Mouse (Mus musculus) cerebellum, adult (tissue): ENCODE results near the gene Cntnap5a.
A peak's percentile ranks its signal among the peaks of the same experiment; 100 is the strongest.

Experiments used
- ATAC-seq: cut with Nextera tagmentation; 2 replicates; pipeline ENCODE4 v1.9.2; 2017; ENCODE audit warnings: mild to moderate bottlenecking, moderate library complexity, mixed read lengths; ENCODE audit not compliant: insufficient number of reproducible peaks, low FRiP score, low TSS enrichment

The Cntnap5a gene

GRCm38 (mm10) chr1:115684518-115685368 lies at the start of gene Cntnap5a:
Gene Cntnap5a, plus strand, starts transcription at chr1:115684756.
- peak; percentile 65 for ATAC-seq

- ATAC-seq: no peak
These were observed 37.6 kb upstream of the Cntnap5a start for GRCm38 (mm10) chr1:115646921-115647320.

GRCm38 (mm10) chr1:115658343-115659064 lies 26.1 kb upstream of the Cntnap5a start:
- no peak for ATAC-seq

GRCm38 (mm10) chr1:115686494-115686893 lies 1.9 kb downstream of the Cntnap5a start:
- ATAC-seq: no peak

GRCm38 (mm10) chr1:115699798-115700197 lies 15.2 kb downstream of the Cntnap5a start:
- no peak for ATAC-seq

DNA sequence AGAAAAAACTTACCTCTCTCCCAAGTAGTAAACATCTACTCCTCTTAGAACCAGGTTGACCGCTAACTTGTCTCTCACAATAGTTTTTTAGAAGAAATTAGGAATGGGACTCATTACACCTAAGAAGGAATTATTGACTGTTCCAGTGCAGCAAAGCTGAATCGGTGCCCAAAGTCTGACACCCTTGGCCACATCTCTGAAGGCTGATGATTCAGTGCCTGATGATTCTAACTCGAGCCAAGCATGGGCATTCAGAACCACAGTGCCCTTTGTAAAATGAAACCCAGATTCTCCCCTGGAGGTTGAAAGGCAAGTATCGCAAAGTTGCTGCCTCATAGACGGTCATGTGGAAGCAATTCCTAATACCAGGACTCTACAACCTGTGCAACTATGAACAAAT lies 58.0 kb downstream of the Cntnap5a start:
- ATAC-seq: no peak

GRCm38 (mm10) chr1:115745569-115745968 lies 61.0 kb downstream of the Cntnap5a start:
- ATAC-seq: no peak

- ATAC-seq: no peak
These were observed 100.2 kb downstream of the Cntnap5a start for GRCm38 (mm10) chr1:115784737-115785136.

DNA sequence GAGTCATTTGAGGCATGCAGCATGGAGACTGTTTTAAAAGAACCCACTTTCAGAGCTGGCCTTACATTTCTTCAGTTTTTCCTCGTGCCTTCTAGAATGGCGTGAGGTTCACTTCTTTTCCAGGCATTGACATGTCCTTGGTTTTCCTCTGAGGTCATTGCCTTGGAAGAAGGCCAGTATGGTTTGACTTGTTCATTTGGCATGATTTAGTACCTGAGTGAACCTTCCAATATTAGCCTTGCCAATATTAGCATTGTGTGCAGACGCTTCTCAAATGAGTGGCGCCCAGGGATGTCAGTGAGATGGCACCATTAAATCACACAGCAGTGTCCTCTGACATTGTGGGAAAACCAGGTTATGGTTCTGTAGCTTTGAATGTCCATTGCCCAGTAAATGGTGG lies 158.0 kb downstream of the Cntnap5a start:
- ATAC-seq: no peak; the same call in 1 of the 2 replicates

- ATAC-seq: no peak
These were observed 163.0 kb downstream of the Cntnap5a start for GRCm38 (mm10) chr1:115847605-115848004.

- no peak for ATAC-seq
These were observed 167.7 kb downstream of the Cntnap5a start for GRCm38 (mm10) chr1:115852206-115852605.

GRCm38 (mm10) chr1:115918396-115918795 lies 233.8 kb downstream of the Cntnap5a start:
- ATAC-seq: no peak

GRCm38 (mm10) chr1:115925953-115926665 lies 241.6 kb downstream of the Cntnap5a start:
- no peak for ATAC-seq

GRCm38 (mm10) chr1:115932045-115932444 lies 247.5 kb downstream of the Cntnap5a start:
- no peak for ATAC-seq

GRCm38 (mm10) chr1:115945892-115946291 lies 261.3 kb downstream of the Cntnap5a start:
- no peak for ATAC-seq

DNA sequence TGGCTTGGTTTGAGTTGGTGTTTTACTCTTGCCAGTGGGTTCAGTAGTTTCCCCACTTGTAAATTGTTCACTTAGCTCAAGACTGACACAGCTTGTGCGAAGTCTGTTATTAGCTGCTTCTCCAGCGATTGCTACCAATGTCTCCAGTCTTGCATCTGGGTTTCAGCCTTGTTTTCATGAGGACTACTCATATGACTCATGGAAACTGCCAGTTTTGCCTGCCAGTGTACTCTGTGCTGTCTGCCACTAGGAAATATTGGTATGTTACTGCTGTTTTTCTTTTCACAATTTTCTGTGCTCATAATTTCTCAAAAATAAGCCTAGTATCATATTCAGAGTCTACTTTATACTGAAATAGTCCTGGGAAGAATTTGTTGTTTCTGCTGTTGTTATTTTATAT lies 272.0 kb downstream of the Cntnap5a start:
- no peak for ATAC-seq

DNA sequence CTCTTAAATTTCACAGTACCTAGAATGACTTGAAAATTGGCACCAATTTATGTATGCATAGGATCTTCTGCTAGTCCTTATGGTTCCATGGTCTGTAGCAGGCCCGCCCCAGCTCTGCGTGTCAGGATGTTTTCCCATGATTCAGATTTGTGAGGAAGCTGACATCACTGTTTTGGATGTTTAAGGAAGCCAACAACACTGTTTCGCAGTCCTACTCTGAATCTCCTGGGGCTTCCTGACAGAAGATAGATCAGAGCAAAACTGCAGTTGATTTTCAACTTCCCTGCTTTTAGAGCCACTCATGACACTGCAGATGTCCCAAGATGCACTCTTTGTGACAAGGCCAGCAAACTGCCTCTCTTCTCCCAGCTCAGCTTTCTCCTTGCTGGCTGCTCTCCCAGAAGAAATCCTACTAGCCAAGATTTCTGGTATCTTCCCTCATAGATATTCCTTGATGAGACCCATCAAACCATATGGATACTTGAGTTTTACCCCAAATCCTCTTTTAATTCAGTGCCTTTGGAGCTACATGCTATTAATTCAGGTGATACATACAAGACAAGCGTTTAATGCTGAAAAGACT lies 280.5 kb downstream of the Cntnap5a start:
- ATAC-seq: no peak

GRCm38 (mm10) chr1:115990204-115990603 lies 305.6 kb downstream of the Cntnap5a start:
- no peak for ATAC-seq

- ATAC-seq: no peak
These were observed 331.2 kb downstream of the Cntnap5a start for GRCm38 (mm10) chr1:116015768-116016167.

DNA sequence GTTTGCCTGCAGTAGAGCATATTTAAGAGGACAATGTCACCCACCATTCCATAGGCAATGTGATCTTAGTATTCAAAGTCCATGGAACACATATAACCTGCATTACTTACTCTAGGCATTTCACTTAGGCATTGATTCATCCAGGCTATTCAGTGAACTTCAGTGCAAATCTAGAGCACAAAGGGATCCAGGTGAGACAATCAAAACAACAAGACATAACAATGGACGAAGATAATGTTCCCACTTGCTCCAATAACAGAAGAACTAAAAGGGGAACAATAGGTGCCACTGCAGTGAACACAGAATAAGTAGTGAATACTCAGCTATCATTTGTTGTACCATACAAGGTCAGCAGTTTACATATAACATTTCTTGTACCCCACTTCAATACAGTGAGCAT lies 345.1 kb downstream of the Cntnap5a start:
- ATAC-seq: no peak

- no peak for ATAC-seq
These were observed 351.3 kb downstream of the Cntnap5a start for GRCm38 (mm10) chr1:116035897-116036296.
